ENCODE assay signal across 8 mouse cellular contexts in the genomic region with DNA sequence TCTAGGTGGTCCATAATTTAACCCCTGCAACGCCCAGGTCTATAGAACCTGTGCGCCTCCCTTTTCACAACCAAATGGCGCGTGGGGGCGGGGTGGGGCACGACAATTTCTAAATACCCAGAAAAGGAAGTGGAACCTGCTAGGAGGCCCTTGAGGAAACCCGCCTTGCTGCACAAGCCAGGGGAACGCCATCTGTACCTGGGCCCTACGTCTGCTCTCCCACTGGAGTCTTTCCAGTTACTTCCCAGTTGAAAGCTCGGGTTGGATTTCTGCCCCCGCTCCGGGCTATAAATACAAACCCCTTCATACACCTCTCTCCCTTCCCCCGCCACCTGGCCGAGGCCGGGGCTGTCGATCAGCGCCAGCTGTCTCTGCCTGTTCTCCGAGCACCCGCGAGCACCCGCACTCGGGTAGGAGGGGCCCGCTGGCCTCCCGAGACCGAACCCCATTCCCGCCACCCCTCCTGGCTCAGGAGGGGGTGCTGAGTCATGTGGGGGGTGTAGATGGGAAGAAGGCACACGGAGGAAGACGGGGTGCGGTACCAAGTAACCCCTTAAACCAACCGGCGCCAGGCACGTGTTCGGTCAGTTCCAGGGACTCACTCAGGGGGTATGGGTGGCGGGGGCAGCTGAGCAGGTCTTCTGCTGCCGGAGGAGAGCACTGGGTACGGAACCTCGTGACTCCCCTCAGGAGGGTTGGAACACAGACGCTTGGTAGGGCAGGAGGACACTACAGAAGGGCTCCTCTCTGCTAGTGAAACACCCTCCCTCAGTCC. TPM values are rescaled to one million over a fixed set of nuclear protein-coding genes. Genes with fewer than 3 reads are reported as not detected.
DNase-seq lines count a peak whose midpoint lies in the region; ATAC-seq and TF ChIP-seq lines count a peak whose summit lies in the region.

No protein-coding gene starts in this region.

- H3K9ac ChIP-seq in heart, postnatal 0 days (replicated peaks; ENCODE audit: low read depth, low read length), result peak overlapping the region; percentile 60
- H3K9ac ChIP-seq in liver, embryonic 16.5 days (ENCODE audit: low read depth, low read length), result peak overlapping the region; percentile 87
- peak overlapping the region; percentile 36; the same call in 1 of the 2 replicates for H3K9ac ChIP-seq in neural tube, embryonic 11.5 days (ENCODE audit: low read length)

- H3K79me3 ChIP-seq in C2C12 (ENCODE audit: low read depth), result peaks cover 33% of the 10 kb centered on the region

- peak; percentile 45 for ATAC-seq in heart, postnatal 0 days (ENCODE audit: insufficient read depth, low read depth)
- peak; percentile 64 for ATAC-seq in liver, embryonic 16.5 days (ENCODE audit: low read depth)
- peak; percentile 36; the same call in 1 of the 2 replicates for ATAC-seq in neural tube, embryonic 11.5 days (ENCODE audit: insufficient read depth, low FRiP score, low TSS enrichment)

- TF ChIP-seq CTCF in C2C12 (IDR thresholded peaks at IDR 0.05; ENCODE audit: control insufficient read depth, insufficient read depth, insufficient read length), result no peak
- TF ChIP-seq CTCF in heart, postnatal 0 days (IDR thresholded peaks at IDR 0.05; ENCODE audit: low read depth), result no peak

- peak overlapping the region; percentile 91 for H3K4me3 ChIP-seq in C2C12 (ENCODE audit: insufficient read depth, poor library complexity, severe bottlenecking)
- peak overlapping the region; percentile 65 for H3K4me3 ChIP-seq in forebrain, embryonic 10.5 days
- H3K4me3 ChIP-seq in heart, postnatal 0 days (ENCODE audit: low read depth, low read length), result peak overlapping the region; percentile 61
- peak overlapping the region; percentile 83 for H3K4me3 ChIP-seq in liver, embryonic 16.5 days (ENCODE audit: low read depth, low read length)
- peak overlapping the region; percentile 49 for H3K4me3 ChIP-seq in neural tube, embryonic 11.5 days (ENCODE audit: low read depth, low read length)

- DNase-seq in adrenal gland, postnatal 14 days, result peak; percentile 58
- peak; percentile 21 for DNase-seq in forebrain, embryonic 10.5 days (ENCODE audit: extremely low spot score, low spot score)
- no peak for DNase-seq in heart, postnatal 0 days (ENCODE audit: low spot score)
- DNase-seq in kidney, postnatal 25 days, result peak; percentile 42 to 74
- DNase-seq in neural tube, embryonic 11.5 days (ENCODE audit: low spot score), result no peak
- DNase-seq in thymus, postnatal 10 days (ENCODE audit: low spot score in 2 of 2), result peak; percentile 63 to 66

- WGBS in forebrain, embryonic 10.5 days, result 1% methylated on average over 38 of the region's 38 CpGs
- 2% methylated on average over 37 of the region's 38 CpGs for WGBS in heart, postnatal 0 days
- under 1% methylated on average over 38 of the region's 38 CpGs for WGBS in liver, embryonic 16.5 days (ENCODE audit: insufficient replicate concordance)
- WGBS in neural tube, embryonic 11.5 days, result 1% methylated on average over 38 of the region's 38 CpGs

- H3K79me2 ChIP-seq in C2C12 (ENCODE audit: control insufficient read depth, insufficient read depth), result peaks cover 58% of the 10 kb centered on the region

- peak overlapping the region; percentile 53; the same call in 1 of the 2 replicates for H3K27ac ChIP-seq in forebrain, embryonic 10.5 days
- peak overlapping the region; percentile 82 for H3K27ac ChIP-seq in heart, postnatal 0 days (ENCODE audit: low read depth)
- H3K27ac ChIP-seq in liver, embryonic 16.5 days (ENCODE audit: low read length), result peak overlapping the region; percentile 97
- H3K27ac ChIP-seq in neural tube, embryonic 11.5 days (ENCODE audit: low read depth, low read length), result no peak overlapping the region

- peak overlapping the region; percentile 87 for H3K4me2 ChIP-seq in heart, postnatal 0 days (ENCODE audit: low read depth, low read length)
- peak overlapping the region; percentile 97 for H3K4me2 ChIP-seq in liver, embryonic 16.5 days (ENCODE audit: low read depth, low read length)
- peak overlapping the region; percentile 92 for H3K4me2 ChIP-seq in neural tube, embryonic 11.5 days (ENCODE audit: low read depth)

- TF ChIP-seq EP300 in heart, postnatal 0 days (IDR thresholded peaks at IDR 0.05; ENCODE audit: low read depth), result no peak

- H3ac ChIP-seq in C2C12 (ENCODE audit: control insufficient read depth, insufficient read length, low read depth), result peak overlapping the region; percentile 71

- peaks cover 21% of the 10 kb centered on the region for H3K4me1 ChIP-seq in forebrain, embryonic 10.5 days
- peaks cover 21% of the 10 kb centered on the region for H3K4me1 ChIP-seq in heart, postnatal 0 days (ENCODE audit: control insufficient read depth, insufficient read depth)
- peaks cover 53% of the 10 kb centered on the region for H3K4me1 ChIP-seq in liver, embryonic 16.5 days (ENCODE audit: control insufficient read depth, low read depth, low read length)
- H3K4me1 ChIP-seq in neural tube, embryonic 11.5 days (ENCODE audit: control insufficient read depth, insufficient read depth, low read length), result peaks cover 13% of the 10 kb centered on the region

- no peaks in the 10 kb centered on the region for H3K27me3 ChIP-seq in C2C12 (ENCODE audit: control insufficient read depth, insufficient read depth, insufficient read length)
- H3K27me3 ChIP-seq in forebrain, embryonic 10.5 days (ENCODE audit: poor library complexity, severe bottlenecking), result peaks cover 79% of the 10 kb centered on the region
- peaks cover 18% of the 10 kb centered on the region; the same call in 1 of the 2 replicates for H3K27me3 ChIP-seq in heart, postnatal 0 days (ENCODE audit: control insufficient read depth, insufficient read depth, low read length)
- peaks cover 14% of the 10 kb centered on the region for H3K27me3 ChIP-seq in liver, embryonic 16.5 days (ENCODE audit: control insufficient read depth, insufficient read depth, low read depth, low read length)
- H3K27me3 ChIP-seq in neural tube, embryonic 11.5 days (ENCODE audit: control insufficient read depth, insufficient read depth, low read length), result peaks cover 43% of the 10 kb centered on the region

- no peaks in the 10 kb centered on the region for H3K9me3 ChIP-seq in forebrain, embryonic 10.5 days
- H3K9me3 ChIP-seq in heart, postnatal 0 days (replicated peaks; ENCODE audit: control insufficient read depth, low read length), result no peaks in the 10 kb centered on the region
- H3K9me3 ChIP-seq in liver, embryonic 16.5 days (replicated peaks; ENCODE audit: control insufficient read depth, low read length), result no peaks in the 10 kb centered on the region
- no peaks in the 10 kb centered on the region; the same call in 1 of the 2 replicates for H3K9me3 ChIP-seq in neural tube, embryonic 11.5 days (ENCODE audit: control insufficient read depth, low read length)

- peaks cover 38% of the 10 kb centered on the region for H3K36me3 ChIP-seq in C2C12 (ENCODE audit: control insufficient read depth, insufficient read depth)
- H3K36me3 ChIP-seq in forebrain, embryonic 10.5 days (replicated peaks), result peaks cover 28% of the 10 kb centered on the region
- H3K36me3 ChIP-seq in heart, postnatal 0 days (replicated peaks; ENCODE audit: control insufficient read depth, insufficient read depth, low read length), result peaks cover 34% of the 10 kb centered on the region
- peaks cover 36% of the 10 kb centered on the region for H3K36me3 ChIP-seq in liver, embryonic 16.5 days (ENCODE audit: control insufficient read depth, insufficient read depth)
- H3K36me3 ChIP-seq in neural tube, embryonic 11.5 days (ENCODE audit: control insufficient read depth, insufficient read depth, low read length), result peaks cover 5% of the 10 kb centered on the region

RNA-seq across cellular contexts. Expression of a gene that starts 1.3 kb away (rescaled TPM):
- 167 TPM for polyA plus RNA-seq in C2C12 (2012; fragmentation: generic; extraction: Trizol)
- 42.9 and 53.1 TPM in 2 replicates for total RNA-seq in adrenal gland, postnatal 14 days (2021)
- 11.0 and 13.7 TPM in 2 replicates for polyA plus RNA-seq in forebrain, embryonic 10.5 days (2016; fragmentation: Nextera tagmentation; extraction: Ambion mirVana)
- 179 and 227 TPM in 2 replicates for total RNA-seq in heart, postnatal 0 days (2014; rRNA removed; ENCODE audit: low replicate concordance)
- 114 and 142 TPM in 2 replicates for polyA plus RNA-seq in heart, postnatal 0 days (2015; fragmentation: Nextera tagmentation; extraction: Ambion mirVana)
- polyA plus RNA-seq in liver, embryonic 16.5 days (2015; fragmentation: Nextera tagmentation; extraction: Ambion mirVana), result 336 and 355 TPM in 2 replicates
- 17.6 and 18.0 TPM in 2 replicates for polyA plus RNA-seq in neural tube, embryonic 11.5 days (2014; fragmentation: Nextera tagmentation; extraction: Ambion mirVana)

RNA-seq across cellular contexts. Expression of a gene that starts 7.8 kb away (rescaled TPM):
- 110 TPM for polyA plus RNA-seq in C2C12 (2012; fragmentation: generic; extraction: Trizol)
- 95.6 and 104 TPM in 2 replicates for total RNA-seq in adrenal gland, postnatal 14 days (2021)
- 151 and 153 TPM in 2 replicates for polyA plus RNA-seq in forebrain, embryonic 10.5 days (2016; fragmentation: Nextera tagmentation; extraction: Ambion mirVana)
- 75.9 and 90.1 TPM in 2 replicates for total RNA-seq in heart, postnatal 0 days (2014; rRNA removed; ENCODE audit: low replicate concordance)
- polyA plus RNA-seq in heart, postnatal 0 days (2015; fragmentation: Nextera tagmentation; extraction: Ambion mirVana), result 57.4 and 62.5 TPM in 2 replicates
- polyA plus RNA-seq in liver, embryonic 16.5 days (2015; fragmentation: Nextera tagmentation; extraction: Ambion mirVana), result 73.3 and 73.4 TPM in 2 replicates
- 114 and 131 TPM in 2 replicates for polyA plus RNA-seq in neural tube, embryonic 11.5 days (2014; fragmentation: Nextera tagmentation; extraction: Ambion mirVana)

RNA-seq across cellular contexts. Expression of a gene that starts 7.8 kb away (rescaled TPM):
- polyA plus RNA-seq in C2C12 (2012; fragmentation: generic; extraction: Trizol), result 1.3 TPM
- 18.0 and 24.7 TPM in 2 replicates for total RNA-seq in adrenal gland, postnatal 14 days (2021)
- polyA plus RNA-seq in forebrain, embryonic 10.5 days (2016; fragmentation: Nextera tagmentation; extraction: Ambion mirVana), result 14.4 and 15.3 TPM in 2 replicates
- total RNA-seq in heart, postnatal 0 days (2014; rRNA removed; ENCODE audit: low replicate concordance), result 9.8 and 11.3 TPM in 2 replicates
- 3.6 and 3.8 TPM in 2 replicates for polyA plus RNA-seq in heart, postnatal 0 days (2015; fragmentation: Nextera tagmentation; extraction: Ambion mirVana)
- polyA plus RNA-seq in liver, embryonic 16.5 days (2015; fragmentation: Nextera tagmentation; extraction: Ambion mirVana), result 3.7 and 3.9 TPM in 2 replicates
- polyA plus RNA-seq in neural tube, embryonic 11.5 days (2014; fragmentation: Nextera tagmentation; extraction: Ambion mirVana), result 14.7 and 15.0 TPM in 2 replicates

RNA-seq across cellular contexts. Expression of a gene that starts 13.5 kb away (rescaled TPM):
- polyA plus RNA-seq in C2C12 (2012; fragmentation: generic; extraction: Trizol), result not detected
- total RNA-seq in adrenal gland, postnatal 14 days (2021), result not detected in 2 replicates
- polyA plus RNA-seq in forebrain, embryonic 10.5 days (2016; fragmentation: Nextera tagmentation; extraction: Ambion mirVana), result not detected in 2 replicates
- not detected in 2 replicates for total RNA-seq in heart, postnatal 0 days (2014; rRNA removed; ENCODE audit: low replicate concordance)
- not detected in 2 replicates for polyA plus RNA-seq in heart, postnatal 0 days (2015; fragmentation: Nextera tagmentation; extraction: Ambion mirVana)
- polyA plus RNA-seq in liver, embryonic 16.5 days (2015; fragmentation: Nextera tagmentation; extraction: Ambion mirVana), result 0.25 TPM in 1 of 2 replicates, not detected in the other
- not detected in 2 replicates for polyA plus RNA-seq in neural tube, embryonic 11.5 days (2014; fragmentation: Nextera tagmentation; extraction: Ambion mirVana)

RNA-seq across cellular contexts. Expression of a gene that starts 17.8 kb away (rescaled TPM):
- polyA plus RNA-seq in C2C12 (2012; fragmentation: generic; extraction: Trizol), result 27.7 TPM
- total RNA-seq in adrenal gland, postnatal 14 days (2021), result 49.3 and 66.8 TPM in 2 replicates
- polyA plus RNA-seq in forebrain, embryonic 10.5 days (2016; fragmentation: Nextera tagmentation; extraction: Ambion mirVana), result 28.0 and 28.6 TPM in 2 replicates
- 25.1 and 35.0 TPM in 2 replicates for total RNA-seq in heart, postnatal 0 days (2014; rRNA removed; ENCODE audit: low replicate concordance)
- polyA plus RNA-seq in heart, postnatal 0 days (2015; fragmentation: Nextera tagmentation; extraction: Ambion mirVana), result 34.9 and 36.7 TPM in 2 replicates
- 33.8 and 33.9 TPM in 2 replicates for polyA plus RNA-seq in liver, embryonic 16.5 days (2015; fragmentation: Nextera tagmentation; extraction: Ambion mirVana)
- 20.5 and 21.9 TPM in 2 replicates for polyA plus RNA-seq in neural tube, embryonic 11.5 days (2014; fragmentation: Nextera tagmentation; extraction: Ambion mirVana)

Comparison
In these comparisons a context has a peak if more than half of its experiments do, and no peak if none do; other contexts are left out.
1. DNase-seq: peak in adrenal gland, postnatal 14 days (single experiment), forebrain, embryonic 10.5 days (single experiment), kidney, postnatal 25 days (2 of 2) and thymus, postnatal 10 days (2 of 2); none in heart, postnatal 0 days (single experiment) and neural tube, embryonic 11.5 days (single experiment).
2. H3K9ac ChIP-seq: peak in every context shown above with its lines; median percentile 87 in liver, embryonic 16.5 days; 60 in heart, postnatal 0 days; 36 in neural tube, embryonic 11.5 days.
3. Peak in every context shown above with its lines, with median percentiles within 50 percentile points of each other: H3K4me3 ChIP-seq, ATAC-seq and H3K4me2 ChIP-seq.